Mouse (Mus musculus) limb, embryonic 10.5 days (tissue): ENCODE measurements at regions not wholly inside any gene's neighbourhood (a gene's known extent, or its start where the extent isn't known, plus 50 kb on each side); places are given as distances from the start of the nearest gene placed in this dataset.

Experiments used
- DNase-seq: peaks from one replicate; pipeline ENCODE4 v3.0.0-alpha.2; 2017; ENCODE audit warnings: low spot score
- H3K27ac ChIP-seq: fragments of 300-500 bp; sonication (generic); 2 replicates; pipeline ENCODE4 v1.5.1; 2016; ENCODE audit warnings: mild to moderate bottlenecking
- H3K27me3 ChIP-seq: fragments of 300-500 bp; sonication (generic); 2 replicates; pipeline ENCODE4 v1.6.1; 2016; ENCODE audit warnings: low read depth, mild to moderate bottlenecking; ENCODE audit not compliant: poor library complexity, severe bottlenecking
- H3K36me3 ChIP-seq: fragments of 300-500 bp; sonication (generic); 2 replicates; pipeline ENCODE4 v1.6.1; 2016; ENCODE audit warnings: mild to moderate bottlenecking, moderate library complexity
- H3K4me1 ChIP-seq: fragments of 300-500 bp; sonication (generic); 2 replicates; pipeline ENCODE4 v1.6.1; 2016
- H3K4me3 ChIP-seq: fragments of 300-500 bp; sonication (generic); 2 replicates; pipeline ENCODE4 v1.5.1; 2016; ENCODE audit warnings: mild to moderate bottlenecking, moderate library complexity
- H3K9me3 ChIP-seq: fragments of 300-500 bp; sonication (generic); replicated peaks from 2 replicates; pipeline ENCODE4 v1.6.1; 2016; ENCODE audit warnings: mild to moderate bottlenecking
- WGBS: fragments of 180-500 bp; shearing (Covaris S2); methylation state at CpG from one replicate; pipeline ENCODE4 v1.1.7; 2016; 5-methylcytosine and 5-hydroxymethylcytosine counted together

DNA sequence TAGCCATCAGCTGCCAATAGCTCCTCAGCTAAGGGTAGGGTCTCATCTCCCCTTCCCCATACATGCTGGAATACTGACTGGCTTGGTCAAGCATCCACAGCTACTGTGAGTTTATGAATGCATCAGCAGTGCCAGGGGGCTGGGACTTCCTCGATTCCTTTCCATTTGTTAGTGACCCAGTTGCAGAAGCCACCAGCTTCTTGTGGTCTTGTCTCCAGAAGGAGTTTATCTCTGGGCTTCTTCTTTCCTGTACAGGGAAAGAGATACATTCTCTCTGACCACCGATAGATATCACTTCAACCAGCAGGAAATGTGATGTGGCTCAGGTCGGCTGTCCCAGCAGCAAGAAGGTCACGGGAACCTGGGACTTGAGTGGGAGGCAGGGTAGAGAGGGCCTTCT, 127.0 kb downstream of the 9530068E07Rik start:
- Histone ChIP-seq H3K9me3 (no peaks in the 10 kb centered on the region), H3K4me1 (no peaks in the 10 kb centered on the region), H3K27ac (no peak overlapping the region), H3K36me3 (no peaks in the 10 kb centered on the region), H3K4me3 (no peak overlapping the region), H3K27me3 (no peaks in the 10 kb centered on the region)
- 84% methylated on average over 4 of the region's 4 CpGs for WGBS
- DNase-seq: no peak

DNA sequence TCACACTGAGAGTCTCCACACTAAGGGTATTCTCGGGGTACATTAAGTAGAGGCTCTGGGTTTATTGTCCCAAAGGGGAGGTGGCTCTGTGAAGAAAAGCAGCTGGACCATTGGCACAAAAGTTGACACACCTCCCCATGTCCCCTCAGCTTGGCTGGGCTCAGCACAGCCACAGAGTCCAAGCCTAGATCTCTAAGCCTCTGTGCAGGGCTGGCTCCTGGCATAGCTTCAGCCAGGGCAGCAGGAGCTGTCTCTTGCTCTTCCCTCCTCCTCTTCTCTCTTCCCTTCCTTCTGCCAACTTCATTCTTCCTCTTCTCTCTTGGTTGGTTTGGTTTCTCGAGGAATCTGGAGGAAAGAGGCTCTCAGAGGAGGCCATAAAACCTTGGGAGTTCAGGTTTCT, 127.4 kb downstream of the 9530068E07Rik start:
- WGBS: 43% methylated on average over 2 of the region's 2 CpGs
- H3K9me3 ChIP-seq: no peaks in the 10 kb centered on the region
- no peak overlapping the region for H3K27ac ChIP-seq
- no peak overlapping the region for H3K4me3 ChIP-seq
- no peak for DNase-seq
- H3K27me3 ChIP-seq: no peaks in the 10 kb centered on the region
- no peaks in the 10 kb centered on the region for H3K4me1 ChIP-seq
- no peaks in the 10 kb centered on the region for H3K36me3 ChIP-seq

DNA sequence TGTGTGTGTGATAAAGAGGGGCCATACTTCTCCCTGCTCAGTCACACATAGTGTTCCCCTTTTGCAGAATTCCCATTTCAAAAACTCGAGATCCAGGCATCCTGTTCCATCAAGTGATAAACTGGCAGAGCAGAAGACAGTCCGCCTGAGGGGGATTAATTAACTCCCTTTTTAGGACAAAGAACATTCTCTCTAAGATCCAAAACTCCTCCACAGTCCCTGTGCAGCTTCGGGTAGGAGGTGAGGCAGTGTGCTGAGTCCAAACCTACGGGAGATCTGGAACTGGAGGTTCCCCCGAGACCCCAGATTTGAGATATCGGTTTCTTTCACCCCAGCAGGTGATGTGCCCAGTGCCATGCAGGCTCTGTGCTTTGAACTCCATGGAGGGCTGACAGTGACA, 129.2 kb downstream of the 9530068E07Rik start:
- Histone ChIP-seq H3K9me3 (no peaks in the 10 kb centered on the region), H3K4me1 (no peaks in the 10 kb centered on the region), H3K4me3 (no peak overlapping the region), H3K27ac (no peak overlapping the region), H3K27me3 (no peaks in the 10 kb centered on the region), H3K36me3 (no peaks in the 10 kb centered on the region)
- DNase-seq: no peak
- 71% methylated on average over 6 of the region's 6 CpGs for WGBS

DNA sequence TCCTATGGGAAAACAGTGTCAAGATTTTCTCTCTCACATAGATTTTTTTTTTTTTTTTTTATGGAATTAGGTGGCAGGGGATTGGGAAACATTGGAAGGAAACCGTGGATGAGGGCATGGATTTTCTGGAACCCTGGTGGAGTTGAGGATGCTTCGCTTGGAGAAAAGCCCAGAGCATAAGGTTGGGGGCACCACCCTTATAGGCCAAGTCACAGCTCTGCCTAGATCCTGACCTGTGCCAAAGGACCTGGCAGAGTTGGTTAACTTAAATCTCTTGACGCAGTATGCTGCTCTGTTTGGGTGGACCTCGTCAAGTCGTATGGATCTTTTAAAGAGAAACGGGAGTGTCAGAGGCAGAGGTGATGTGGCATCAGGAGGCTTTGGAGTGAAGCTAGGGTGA, 130.1 kb downstream of the 9530068E07Rik start:
- DNase-seq: no peak
- WGBS: 75% methylated on average over 6 of the region's 6 CpGs

DNA sequence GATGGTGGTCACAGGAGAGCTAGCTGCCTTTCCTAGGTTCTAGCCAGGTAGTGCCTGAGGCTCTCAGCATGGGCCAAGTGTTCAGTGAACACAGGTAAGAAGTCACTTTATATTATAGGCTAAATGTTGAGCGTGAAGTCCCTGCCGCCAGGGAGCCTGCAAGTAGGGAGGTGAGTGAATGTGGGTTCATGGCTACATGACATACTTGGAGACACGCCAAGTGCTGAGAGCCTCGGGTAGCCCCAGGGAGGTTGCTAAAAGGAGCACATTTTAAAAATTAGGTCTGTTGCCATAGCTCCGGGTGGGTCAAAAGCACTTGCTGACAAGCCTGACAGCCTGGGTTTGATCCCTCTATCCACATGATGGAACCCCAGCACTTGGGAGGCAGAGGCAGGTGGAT, 137.2 kb downstream of the 9530068E07Rik start:
- no peak for DNase-seq
- H3K36me3 ChIP-seq: no peaks in the 10 kb centered on the region
- H3K4me3 ChIP-seq: no peak overlapping the region
- no peak overlapping the region for H3K27ac ChIP-seq
- H3K4me1 ChIP-seq: peaks cover 24% of the 10 kb centered on the region
- H3K27me3 ChIP-seq: no peaks in the 10 kb centered on the region; the same call in 1 of the 2 replicates
- WGBS: 82% methylated on average over 5 of the region's 5 CpGs
- H3K9me3 ChIP-seq: no peaks in the 10 kb centered on the region

More for the DNA sequence above, 130.1 kb downstream of the 9530068E07Rik start:
- Histone ChIP-seq H3K9me3 (no peaks in the 10 kb centered on the region), H3K36me3 (no peaks in the 10 kb centered on the region), H3K27me3 (no peaks in the 10 kb centered on the region), H3K27ac (no peak overlapping the region), H3K4me1 (no peaks in the 10 kb centered on the region), H3K4me3 (no peak overlapping the region)

DNA sequence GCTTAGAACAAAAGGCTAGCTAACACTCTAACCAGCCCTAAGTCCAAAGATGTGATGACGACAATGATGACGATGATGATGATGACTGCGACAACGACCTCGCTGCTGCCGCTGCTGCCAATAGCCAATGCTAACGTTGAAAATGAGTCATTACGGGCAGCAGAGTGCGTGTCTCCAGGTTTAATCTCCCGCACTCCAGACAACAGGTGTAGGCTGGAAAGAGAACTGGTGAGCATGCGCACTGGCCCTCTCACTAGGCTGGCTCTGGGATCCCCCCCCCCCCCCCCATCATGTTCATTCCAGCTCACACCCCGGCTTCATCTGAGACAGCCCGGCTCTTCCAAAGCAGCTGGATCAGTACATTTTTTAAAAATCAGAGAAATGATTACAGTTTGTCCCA, 138.4 kb downstream of the 9530068E07Rik start:
- Histone ChIP-seq H3K36me3 (no peaks in the 10 kb centered on the region), H3K4me3 (no peak overlapping the region), H3K4me1 (peaks cover 24% of the 10 kb centered on the region), H3K9me3 (no peaks in the 10 kb centered on the region), H3K27ac (no peak overlapping the region), H3K27me3 (no peaks in the 10 kb centered on the region; the same call in 1 of the 2 replicates)
- WGBS: 56% methylated on average over 13 of the region's 13 CpGs
- DNase-seq: no peak

DNA sequence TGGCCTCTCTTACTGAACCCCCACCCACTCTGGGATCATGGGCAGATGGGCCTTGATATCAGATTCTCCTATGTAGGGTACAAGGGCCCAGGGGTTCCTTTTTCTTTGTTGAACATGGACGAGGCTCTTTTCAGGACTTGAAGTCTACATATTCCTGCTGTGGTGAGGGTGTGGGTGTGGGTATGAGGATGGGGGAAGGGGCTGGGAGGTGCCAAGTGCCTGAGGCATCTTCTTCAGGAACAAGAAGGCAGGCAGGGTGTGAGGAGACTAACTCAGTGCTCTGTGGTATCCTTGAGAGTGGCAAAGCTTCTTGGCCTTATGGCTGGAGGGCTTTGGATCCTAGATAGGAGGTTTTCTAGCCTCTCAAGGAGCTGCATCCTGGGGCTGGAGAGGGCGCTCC, 140.0 kb downstream of the 9530068E07Rik start:
- no peak overlapping the region for H3K4me3 ChIP-seq
- peak overlapping the region; percentile 10; the same call in 1 of the 2 replicates for H3K27ac ChIP-seq
- 69% methylated on average over 2 of the region's 2 CpGs for WGBS
- H3K27me3 ChIP-seq: no peaks in the 10 kb centered on the region; the same call in 1 of the 2 replicates
- H3K4me1 ChIP-seq: peaks cover 29% of the 10 kb centered on the region
- no peaks in the 10 kb centered on the region for H3K36me3 ChIP-seq
- no peaks in the 10 kb centered on the region for H3K9me3 ChIP-seq
- DNase-seq: no peak

DNA sequence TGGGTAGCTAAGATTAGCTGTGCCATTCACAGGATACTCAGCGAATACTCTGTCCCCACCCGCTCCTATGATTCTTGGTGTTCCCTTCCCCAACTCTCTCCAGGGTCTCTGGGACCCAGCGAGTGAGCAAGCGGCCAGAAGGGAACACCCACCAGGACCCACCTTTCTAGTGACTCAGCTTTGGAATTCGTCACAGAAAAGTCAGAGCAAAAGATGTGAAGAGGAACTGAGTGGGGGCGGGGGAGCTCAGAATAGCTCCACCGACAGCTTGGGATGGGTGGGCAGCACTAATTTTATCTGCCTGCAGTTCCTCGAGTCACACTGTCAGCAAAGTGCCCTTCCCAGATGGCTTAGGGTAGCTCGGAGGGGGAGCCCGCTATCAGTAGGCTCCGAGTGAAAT, 140.6 kb downstream of the 9530068E07Rik start:
- Histone ChIP-seq H3K4me1 (peaks cover 30% of the 10 kb centered on the region), H3K27me3 (no peaks in the 10 kb centered on the region; the same call in 1 of the 2 replicates), H3K4me3 (no peak overlapping the region), H3K9me3 (no peaks in the 10 kb centered on the region), H3K36me3 (no peaks in the 10 kb centered on the region), H3K27ac (peak overlapping the region; percentile 10; the same call in 1 of the 2 replicates)
- DNase-seq: no peak
- WGBS: 61% methylated on average over 11 of the region's 11 CpGs

DNA sequence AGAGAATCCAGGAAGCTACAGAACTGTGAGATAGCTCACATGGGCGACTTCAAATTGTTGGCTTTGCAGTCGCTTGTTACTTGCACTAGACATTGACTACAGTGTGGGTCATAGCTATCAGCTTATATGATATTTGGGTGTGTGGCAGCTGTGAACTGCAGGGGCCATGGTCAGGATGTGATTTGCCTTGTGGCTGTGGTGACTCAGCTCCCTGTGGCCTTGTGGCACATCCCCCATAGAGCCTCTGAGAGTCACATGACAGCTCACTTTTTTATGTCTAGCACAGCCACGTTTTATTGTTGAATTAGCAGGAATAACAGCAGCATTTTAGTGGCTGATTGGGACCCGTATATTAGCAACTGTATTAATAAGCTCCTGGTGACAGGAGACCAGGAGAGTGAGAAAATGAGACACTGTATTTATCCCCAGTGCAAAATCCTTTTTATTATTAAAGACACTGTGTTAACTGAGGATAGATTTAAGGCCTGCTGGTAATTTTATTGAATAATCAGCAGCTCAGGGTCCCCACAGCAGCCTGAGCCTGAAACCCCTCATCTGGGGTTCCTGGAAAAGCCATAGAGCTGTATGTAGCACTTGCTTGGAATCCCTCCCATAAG, 141.7 kb downstream of the 9530068E07Rik start:
- peaks cover 30% of the 10 kb centered on the region for H3K4me1 ChIP-seq
- WGBS: 77% methylated on average over 4 of the region's 4 CpGs
- H3K9me3 ChIP-seq: no peaks in the 10 kb centered on the region
- no peak overlapping the region for H3K4me3 ChIP-seq
- no peaks in the 10 kb centered on the region for H3K36me3 ChIP-seq
- no peak for DNase-seq
- H3K27ac ChIP-seq: no peak overlapping the region
- no peaks in the 10 kb centered on the region; the same call in 1 of the 2 replicates for H3K27me3 ChIP-seq

DNA sequence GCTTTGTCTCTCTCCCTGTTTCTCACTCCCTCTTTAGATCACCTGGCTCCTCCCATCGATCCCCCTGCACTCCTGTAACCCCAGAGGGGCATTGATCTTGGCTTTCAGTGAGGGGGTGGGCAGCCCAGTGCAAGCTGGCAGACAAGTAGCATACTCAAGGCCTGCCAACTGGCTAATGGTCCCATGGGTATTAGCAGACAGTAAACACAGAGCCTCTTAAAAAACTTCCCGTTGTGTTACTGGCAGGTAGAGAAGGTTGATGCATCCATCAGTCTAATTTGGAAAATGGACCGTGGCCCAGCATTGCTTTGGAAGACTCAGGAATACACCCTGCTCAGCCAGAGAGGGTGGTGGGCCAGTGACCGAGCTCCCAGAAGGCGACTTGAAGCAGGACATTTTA, 145.0 kb downstream of the 9530068E07Rik start:
- Histone ChIP-seq H3K4me3 (no peak overlapping the region), H3K4me1 (peaks cover 18% of the 10 kb centered on the region), H3K9me3 (no peaks in the 10 kb centered on the region), H3K27me3 (no peaks in the 10 kb centered on the region), H3K36me3 (no peaks in the 10 kb centered on the region), H3K27ac (no peak overlapping the region)
- WGBS: 75% methylated on average over 5 of the region's 5 CpGs
- no peak for DNase-seq

DNA sequence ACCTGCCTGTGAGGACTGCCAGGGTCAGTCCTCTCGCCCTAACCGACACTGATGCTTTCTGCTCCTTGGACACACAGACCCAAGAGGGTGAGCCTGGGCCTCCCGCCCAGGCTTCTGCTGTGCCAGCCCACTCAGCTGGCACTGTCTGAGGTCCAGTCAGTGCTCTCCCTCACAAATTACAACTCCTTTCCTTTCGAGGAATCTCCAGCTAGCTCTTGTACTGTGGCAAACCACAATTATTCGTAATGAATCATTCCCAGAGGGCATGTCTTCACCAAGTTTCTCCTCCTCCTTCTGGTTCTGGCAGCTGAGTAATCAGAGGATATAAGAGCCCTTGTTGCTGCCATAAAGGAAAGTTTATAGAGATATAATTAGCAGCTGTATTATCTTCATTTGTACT, 155.2 kb downstream of the 9530068E07Rik start:
- Histone ChIP-seq H3K9me3 (no peaks in the 10 kb centered on the region), H3K4me3 (no peak overlapping the region), H3K27me3 (no peaks in the 10 kb centered on the region), H3K36me3 (no peaks in the 10 kb centered on the region), H3K4me1 (no peaks in the 10 kb centered on the region), H3K27ac (no peak overlapping the region)
- 74% methylated on average over 5 of the region's 5 CpGs for WGBS
- no peak for DNase-seq

DNA sequence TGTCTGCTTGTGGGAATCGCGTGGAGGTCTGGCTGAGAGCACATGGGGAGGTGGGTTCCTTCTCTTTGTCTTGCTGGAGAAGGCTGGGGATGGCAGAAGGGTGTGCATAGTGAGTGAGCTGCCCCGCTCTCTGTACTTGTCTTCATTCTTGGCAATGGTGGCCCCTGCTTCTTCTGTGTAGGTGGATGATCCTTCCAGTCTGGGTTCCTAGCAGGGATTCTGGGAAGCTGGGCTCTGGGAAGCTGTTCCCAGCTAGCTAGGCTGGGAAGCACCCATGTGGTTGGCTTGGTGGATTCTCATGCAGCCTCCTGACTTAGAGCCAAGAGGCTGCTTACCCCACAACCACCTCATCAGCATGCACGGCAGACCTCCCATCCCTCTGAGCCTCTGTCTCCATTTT, 156.6 kb downstream of the 9530068E07Rik start:
- no peak for DNase-seq
- Histone ChIP-seq H3K27ac (no peak overlapping the region), H3K36me3 (no peaks in the 10 kb centered on the region), H3K27me3 (no peaks in the 10 kb centered on the region), H3K9me3 (no peaks in the 10 kb centered on the region), H3K4me3 (no peak overlapping the region), H3K4me1 (no peaks in the 10 kb centered on the region)
- WGBS: 89% methylated on average over 4 of the region's 4 CpGs

DNA sequence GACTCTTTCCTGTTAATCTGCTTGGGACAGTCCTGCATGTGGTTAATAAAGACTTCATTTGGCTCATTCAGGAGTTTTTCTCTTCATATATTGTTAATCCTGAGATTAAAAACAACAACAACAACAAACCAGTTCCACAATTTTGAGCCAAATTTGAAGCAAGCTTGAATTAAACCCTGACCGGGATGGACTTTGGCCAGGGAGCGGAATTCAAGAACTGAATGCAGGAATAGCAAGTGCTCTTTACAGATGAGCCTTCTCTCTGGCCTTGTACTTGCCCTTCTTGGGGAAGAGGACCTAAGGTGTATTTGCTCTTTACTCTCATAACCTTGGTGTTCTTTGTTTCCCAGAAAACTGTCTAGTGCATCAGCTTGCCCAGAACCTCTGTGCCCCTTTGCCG, 161.6 kb downstream of the 9530068E07Rik start:
- no peak overlapping the region for H3K27ac ChIP-seq
- no peak overlapping the region for H3K4me3 ChIP-seq
- H3K27me3 ChIP-seq: no peaks in the 10 kb centered on the region
- no peaks in the 10 kb centered on the region for H3K36me3 ChIP-seq
- H3K4me1 ChIP-seq: peaks cover 3% of the 10 kb centered on the region; the same call in 1 of the 2 replicates
- H3K9me3 ChIP-seq: no peaks in the 10 kb centered on the region
- WGBS: 90% methylated on average over 3 of the region's 3 CpGs
- no peak for DNase-seq

DNA sequence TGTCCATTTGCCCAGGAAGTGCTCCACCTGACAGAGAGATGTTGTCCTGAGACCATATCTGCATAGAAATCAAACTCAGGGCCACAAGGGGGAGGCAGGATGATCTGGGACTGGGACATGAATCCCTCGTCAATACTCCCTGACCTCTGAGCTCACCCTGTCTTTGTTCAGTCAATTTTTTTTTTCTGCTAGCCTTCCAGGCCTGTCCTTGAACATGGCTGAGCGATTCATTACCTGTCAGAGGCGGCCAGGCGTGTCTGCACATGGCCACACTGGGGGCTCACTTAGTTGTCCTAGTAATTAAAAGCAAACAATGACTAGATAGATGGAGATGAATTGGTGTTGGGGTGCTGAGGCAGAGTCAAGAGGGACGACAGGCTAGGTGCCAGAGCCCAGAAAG, 162.6 kb downstream of the 9530068E07Rik start:
- 54% methylated on average over 5 of the region's 5 CpGs for WGBS
- Histone ChIP-seq H3K9me3 (no peaks in the 10 kb centered on the region), H3K27me3 (no peaks in the 10 kb centered on the region), H3K36me3 (no peaks in the 10 kb centered on the region), H3K4me1 (peaks cover 3% of the 10 kb centered on the region; the same call in 1 of the 2 replicates), H3K27ac (no peak overlapping the region), H3K4me3 (no peak overlapping the region)
- no peak for DNase-seq
